Mouse (Mus musculus): ENCODE results near the gene Terf2ip.
A peak's percentile ranks its signal among the peaks of the same experiment; 100 is the strongest.

Terf2ip gene

GRCm38 (mm10) chr8:112010997-112011815, at the start of gene Terf2ip, which contains the start of gene Kars:
Gene Terf2ip (plus strand): TSS chr8:112011398.
Gene Kars (minus strand): TSS chr8:112011323.
- DNase-seq: peak; percentile 91

- DNase-seq: no peak
Measured at GRCm38 (mm10) chr8:111962589-111962988, 48.6 kb upstream of the Terf2ip start.

GRCm38 (mm10) chr8:111963091-111963490, 48.1 kb upstream of the Terf2ip start:
- no peak for DNase-seq

- DNase-seq: no peak
Measured at GRCm38 (mm10) chr8:111963546-111963945, 47.7 kb upstream of the Terf2ip start.

GRCm38 (mm10) chr8:111964351-111964750, 46.8 kb upstream of the Terf2ip start:
- no peak for DNase-seq

- no peak for DNase-seq
Measured at GRCm38 (mm10) chr8:111964849-111965561, 46.2 kb upstream of the Terf2ip start.

GRCm38 (mm10) chr8:111967246-111967870, 43.8 kb upstream of the Terf2ip start:
- DNase-seq: no peak

- DNase-seq: no peak
Measured at GRCm38 (mm10) chr8:111968541-111968940, 42.7 kb upstream of the Terf2ip start.

- DNase-seq: no peak
Measured at GRCm38 (mm10) chr8:111968991-111969390, 42.2 kb upstream of the Terf2ip start.

GRCm38 (mm10) chr8:111974138-111974537, 37.1 kb upstream of the Terf2ip start:
- DNase-seq: no peak

GRCm38 (mm10) chr8:111975706-111976105, 35.5 kb upstream of the Terf2ip start:
- no peak for DNase-seq

GRCm38 (mm10) chr8:111976326-111976725, 34.9 kb upstream of the Terf2ip start:
- no peak for DNase-seq

GRCm38 (mm10) chr8:111978147-111978546, 33.1 kb upstream of the Terf2ip start:
- no peak for DNase-seq

GRCm38 (mm10) chr8:111982116-111982515, 29.1 kb upstream of the Terf2ip start:
- no peak for DNase-seq

GRCm38 (mm10) chr8:111984511-111984910, 26.7 kb upstream of the Terf2ip start:
- peak; percentile 38 for DNase-seq

- peak; percentile 61 for DNase-seq
Measured at GRCm38 (mm10) chr8:111989911-111990310, 21.3 kb upstream of the Terf2ip start.

- no peak for DNase-seq
Measured at GRCm38 (mm10) chr8:111991278-111991677, 19.9 kb upstream of the Terf2ip start.

GRCm38 (mm10) chr8:111992013-111992702, 19.0 kb upstream of the Terf2ip start, which contains the start of gene Adat1:
Gene Adat1 (minus strand): TSS chr8:111992302.
- DNase-seq: peak; percentile 89

- no peak for DNase-seq
Measured at GRCm38 (mm10) chr8:111992703-111993039, 18.5 kb upstream of the Terf2ip start.

- no peak for DNase-seq
Measured at GRCm38 (mm10) chr8:112004754-112005153, 6.4 kb upstream of the Terf2ip start.

GRCm38 (mm10) chr8:112005601-112006000, 5.6 kb upstream of the Terf2ip start:
- DNase-seq: peak; percentile 63

- DNase-seq: no peak
Measured at GRCm38 (mm10) chr8:112007669-112008068, 3.5 kb upstream of the Terf2ip start.

- DNase-seq: no peak
Measured at GRCm38 (mm10) chr8:112009558-112009957, 1.6 kb upstream of the Terf2ip start.
